Mouse (Mus musculus) splenic B cell, adult 2 months (primary cell): Measurements from ENCODE around the gene Tex14.
"Not testable (repeated sequence)": the region's sequence is repeated elsewhere in the genome, so short reads cannot be mapped to it uniquely, and the experiment has no call there.

ENCODE experiments used
- DNase-seq: peaks from one replicate; pipeline ENCODE4 v3.0.0-alpha.2; 2011; ENCODE audit warnings: low read depth, low spot score
- H3K27me3 ChIP-seq: 2 replicates; pipeline ENCODE4 v1.6.1; 2012; ENCODE audit warnings: mild to moderate bottlenecking, low read length, moderate library complexity, mixed read lengths; ENCODE audit not compliant: control insufficient read depth, poor library complexity, insufficient read depth, severe bottlenecking
- H3K36me3 ChIP-seq: 2 replicates; pipeline ENCODE4 v1.6.1; 2012; ENCODE audit warnings: mild to moderate bottlenecking, low read length, moderate library complexity, mixed read lengths; ENCODE audit not compliant: control insufficient read depth, poor library complexity, insufficient read depth, severe bottlenecking

The Tex14 gene

GRCm38 (mm10) chr11:87435107-87435506 is 30.2 kb downstream of the Tex14 start:
- DNase-seq, H3K36me3 ChIP-seq, H3K27me3 ChIP-seq: not testable (repeated sequence)

DNA sequence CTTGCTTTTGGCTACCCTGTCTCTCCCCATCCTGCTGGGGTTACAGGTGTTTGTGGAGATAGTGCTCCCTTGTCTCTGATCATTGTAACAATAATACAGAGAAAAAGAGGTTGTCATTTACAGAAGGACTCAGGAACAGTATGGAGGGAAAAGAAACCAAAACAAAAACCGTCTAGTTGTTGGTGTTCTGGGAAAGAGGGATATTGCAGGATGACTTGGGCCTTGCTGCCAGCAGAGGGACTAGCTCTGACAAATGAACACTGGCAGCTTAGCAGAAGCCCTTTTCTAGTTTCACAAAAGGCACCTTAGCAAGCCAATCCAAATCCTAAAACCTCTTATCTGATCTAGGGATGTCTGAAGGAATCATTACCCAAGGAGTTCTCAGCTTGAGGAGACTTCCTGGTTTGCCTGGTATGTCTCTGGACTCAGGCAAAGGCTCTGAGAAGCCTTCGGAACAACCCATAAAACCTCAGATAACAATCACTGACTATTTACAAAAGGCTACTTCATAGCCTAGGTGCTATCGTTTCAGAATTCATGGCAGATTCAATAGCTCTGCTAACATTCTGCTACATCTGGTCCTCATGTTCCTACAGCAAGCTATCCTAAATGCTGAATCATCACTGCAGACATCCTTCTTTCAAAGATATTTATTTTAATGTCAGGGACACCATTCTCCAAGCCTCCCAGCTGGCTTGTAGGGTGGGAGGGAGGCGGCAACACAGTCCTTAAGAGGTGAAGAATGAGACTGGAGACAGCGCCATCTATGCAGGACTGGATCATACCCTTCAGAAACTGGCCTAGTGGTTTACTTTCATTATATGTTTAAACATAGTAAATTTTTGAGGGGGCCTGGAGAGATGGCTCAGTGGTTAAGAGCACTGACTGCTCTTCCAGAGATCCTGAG is 31.7 kb downstream of the Tex14 start:
- no peaks in the 10 kb centered on the region for H3K36me3 ChIP-seq
- DNase-seq: no peak
- no peaks in the 10 kb centered on the region for H3K27me3 ChIP-seq

DNA sequence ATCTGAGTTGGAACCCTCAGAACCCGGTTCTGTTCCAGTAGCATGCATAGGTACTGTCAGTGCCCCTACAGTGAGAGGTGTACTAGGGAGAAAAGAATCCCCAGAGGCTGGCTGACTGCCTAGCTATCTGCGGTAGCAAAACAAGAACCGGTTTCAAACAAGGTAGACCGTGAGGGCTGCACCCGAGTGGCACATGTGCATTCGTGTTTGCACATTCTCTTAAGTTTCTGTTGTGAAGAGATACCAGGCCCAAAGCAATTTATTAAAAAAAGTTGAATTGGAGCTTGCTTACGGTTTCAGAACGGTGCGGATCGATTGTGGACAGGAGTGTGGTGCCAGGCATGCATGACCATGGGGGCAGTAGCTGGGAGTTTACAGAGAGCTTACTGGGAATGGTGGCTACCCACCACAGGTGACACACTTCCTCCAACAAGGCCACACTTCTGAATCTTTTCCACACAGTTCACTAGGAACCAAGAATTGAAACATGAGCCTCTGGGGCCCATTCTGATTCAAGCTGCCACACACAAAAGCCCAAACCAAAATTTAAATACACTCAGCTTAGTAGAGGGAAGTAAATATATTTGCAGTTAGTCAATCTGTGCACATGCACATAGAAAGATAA is 35.0 kb downstream of the Tex14 start:
- DNase-seq: no peak
- H3K36me3 ChIP-seq: no peaks in the 10 kb centered on the region
- no peaks in the 10 kb centered on the region for H3K27me3 ChIP-seq

- H3K27me3 ChIP-seq, H3K36me3 ChIP-seq: not testable (repeated sequence)
- DNase-seq: peak; percentile 90
These were observed 37.9 kb downstream of the Tex14 start for GRCm38 (mm10) chr11:87442643-87443372.

DNA sequence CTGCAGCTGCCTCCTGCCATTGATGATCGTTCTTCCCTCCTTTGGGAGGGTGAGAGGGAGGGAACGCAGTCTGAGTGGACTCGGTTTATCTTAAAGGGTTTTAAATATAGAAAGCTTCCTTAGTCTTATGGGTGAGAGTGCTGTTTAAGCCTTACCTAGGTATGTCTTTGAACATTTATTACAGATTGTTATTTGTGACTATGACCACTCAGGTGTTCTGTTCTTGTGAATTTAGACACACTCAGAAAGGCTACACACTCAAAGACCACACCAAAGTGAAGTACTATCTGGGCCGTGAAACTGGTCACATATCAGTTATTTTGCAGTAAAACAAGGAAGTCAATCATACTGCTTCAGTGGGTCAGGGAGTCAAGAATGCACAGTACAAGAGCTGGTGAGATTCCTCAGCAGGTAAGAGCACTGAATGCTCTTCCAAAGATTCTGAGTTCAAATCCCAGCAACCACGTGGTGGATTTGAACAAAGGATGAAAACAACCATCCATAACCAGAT is 38.6 kb downstream of the Tex14 start:
- DNase-seq: peak; percentile 92
- Histone ChIP-seq H3K36me3 (no peaks in the 10 kb centered on the region), H3K27me3 (no peaks in the 10 kb centered on the region)

- DNase-seq, H3K27me3 ChIP-seq: not testable (repeated sequence)
These were observed 39.2 kb downstream of the Tex14 start for GRCm38 (mm10) chr11:87444056-87444455.

GRCm38 (mm10) chr11:87444735-87445428 is 40.0 kb downstream of the Tex14 start:
- DNase-seq: no peak
- H3K27me3 ChIP-seq: no peaks in the 10 kb centered on the region
- no peaks in the 10 kb centered on the region for H3K36me3 ChIP-seq

More at GRCm38 (mm10) chr11:87444056-87444455, 39.2 kb downstream of the Tex14 start:
- not testable (repeated sequence) for H3K36me3 ChIP-seq

- not testable (repeated sequence) for H3K27me3 ChIP-seq, H3K36me3 ChIP-seq
These were observed 40.7 kb downstream of the Tex14 start for GRCm38 (mm10) chr11:87445593-87445992.

GRCm38 (mm10) chr11:87446159-87446558 is 41.3 kb downstream of the Tex14 start:
- Histone ChIP-seq H3K27me3 (no peaks in the 10 kb centered on the region), H3K36me3 (no peaks in the 10 kb centered on the region)
- DNase-seq: no peak

More at GRCm38 (mm10) chr11:87445593-87445992, 40.7 kb downstream of the Tex14 start:
- DNase-seq: not testable (repeated sequence)

- Histone ChIP-seq H3K27me3 (no peaks in the 10 kb centered on the region), H3K36me3 (no peaks in the 10 kb centered on the region)
- no peak for DNase-seq
These were observed 42.6 kb downstream of the Tex14 start for GRCm38 (mm10) chr11:87447429-87447828.

DNA sequence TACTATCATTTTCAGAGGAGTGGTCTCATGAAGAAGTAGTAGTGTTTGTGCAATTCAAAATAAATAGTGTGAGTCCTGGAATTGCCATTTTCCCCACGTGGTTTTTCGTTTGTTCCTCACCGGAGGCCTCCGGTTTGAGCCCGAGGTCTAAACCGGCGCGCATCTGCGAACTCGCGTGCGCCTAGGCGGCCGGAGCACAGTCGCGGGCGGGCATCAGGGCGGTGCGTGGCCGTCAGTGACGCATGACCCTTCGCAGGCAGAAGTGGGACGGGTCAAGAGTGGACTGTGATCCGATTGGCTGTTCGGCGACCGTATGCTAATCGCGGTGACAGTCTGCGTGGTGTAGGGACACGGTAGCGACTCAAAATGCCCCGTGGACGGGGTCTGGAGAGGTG is 43.2 kb downstream of the Tex14 start:
- not testable (repeated sequence) for H3K27me3 ChIP-seq, H3K36me3 ChIP-seq
- peak; percentile 89 for DNase-seq

- not testable (repeated sequence) for H3K27me3 ChIP-seq, H3K36me3 ChIP-seq
- peak; percentile 90 for DNase-seq
These were observed 43.8 kb downstream of the Tex14 start for GRCm38 (mm10) chr11:87448476-87449199.

DNA sequence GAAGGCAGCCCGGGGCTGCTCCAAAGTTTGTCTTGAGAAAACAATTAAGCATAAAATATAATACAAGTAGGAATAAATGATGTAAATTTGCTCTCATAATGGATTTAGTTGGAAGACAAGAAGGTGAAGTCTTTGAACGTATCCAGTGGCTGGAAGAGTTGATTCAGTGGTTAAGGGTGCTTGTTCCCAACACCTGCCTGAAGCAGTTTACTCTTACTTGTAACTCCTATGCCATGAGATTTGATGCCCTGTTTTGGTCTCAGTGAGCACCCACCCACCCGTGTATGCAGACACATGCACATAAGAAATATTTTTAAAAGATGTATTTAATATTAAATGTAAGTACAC is 44.3 kb downstream of the Tex14 start:
- DNase-seq: no peak
- H3K27me3 ChIP-seq: no peaks in the 10 kb centered on the region
- H3K36me3 ChIP-seq: no peaks in the 10 kb centered on the region

- not testable (repeated sequence) for H3K36me3 ChIP-seq, DNase-seq
These were observed 45.0 kb downstream of the Tex14 start for GRCm38 (mm10) chr11:87449847-87450246.

More at GRCm38 (mm10) chr11:87449847-87450246, 45.0 kb downstream of the Tex14 start:
- H3K27me3 ChIP-seq: not testable (repeated sequence)
